Mouse (Mus musculus) left cerebral cortex, adult 9 months (tissue): ENCODE measurements around the gene Tspyl4.

Experiments used
- DNase-seq, 2 experiments: peaks; one replicate each; pipeline ENCODE4 v3.0.0; 2022; ENCODE audit warnings: low spot score in 2 of 2

The Tspyl4 gene

GRCm38 (mm10) chr10:34320809-34321208, 23.6 kb downstream of the Tspyl4 start:
- DNase-seq, result no peak

GRCm38 (mm10) chr10:34326701-34327100, 29.5 kb downstream of the Tspyl4 start:
- DNase-seq, result no peak

- DNase-seq, result no peak
Measured at GRCm38 (mm10) chr10:34327144-34327543, 29.9 kb downstream of the Tspyl4 start.

- DNase-seq, result peak in 1 of 2 experiments; percentile 59
Measured at GRCm38 (mm10) chr10:34328310-34328709, 31.1 kb downstream of the Tspyl4 start.

- no peak for DNase-seq
Measured at GRCm38 (mm10) chr10:34341014-34341413, 43.8 kb downstream of the Tspyl4 start.

GRCm38 (mm10) chr10:34341886-34342285, 44.6 kb downstream of the Tspyl4 start:
- no peak for DNase-seq
